Mouse (Mus musculus): ENCODE measurements at regions not wholly inside any gene's neighbourhood (a gene's known extent, or its start where the extent isn't known, plus 50 kb on each side); places are given as distances from the start of the nearest gene placed in this dataset.

DNA sequence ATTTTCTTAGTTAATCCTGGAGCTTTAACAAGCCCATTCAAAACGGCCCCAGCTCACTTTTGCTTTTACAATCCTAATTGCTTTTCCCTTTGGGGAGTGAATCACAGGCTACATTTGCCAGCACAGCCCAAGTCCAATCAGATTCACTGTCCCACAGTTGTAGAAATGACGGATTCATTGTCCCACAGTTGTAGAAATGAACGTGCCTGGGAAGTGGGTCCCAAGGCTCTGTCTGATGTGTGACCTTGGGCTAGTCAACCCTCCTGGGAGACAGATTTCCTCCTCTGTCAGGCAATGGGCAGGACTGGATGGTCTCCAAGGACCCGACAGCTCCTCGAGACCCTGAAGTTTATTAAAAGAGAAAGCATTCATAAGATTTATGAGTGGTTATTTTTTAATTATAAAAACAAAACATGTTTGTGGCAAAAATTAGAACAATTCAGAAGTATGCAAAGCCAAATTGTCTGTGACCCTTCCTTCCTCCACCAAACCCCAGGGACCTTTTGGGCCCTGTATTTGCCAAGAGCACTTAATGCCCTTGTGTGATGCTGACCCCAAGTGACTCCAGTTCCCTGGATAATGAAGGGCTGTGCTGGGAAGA, 93.1 kb downstream of the Fam43a start:
- ATAC-seq (ENCODE audit: insufficient read depth, low FRiP score) = no peak
- WGBS = 49% methylated on average over 5 of the region's 5 CpGs
- H3K9me3 ChIP-seq (replicated peaks; ENCODE audit: control insufficient read depth, low read length) = no peaks in the 10 kb centered on the region
- no peaks in the 10 kb centered on the region for H3K27me3 ChIP-seq (ENCODE audit: control insufficient read depth, insufficient read depth, low read length)
- no peak overlapping the region for H3K4me3 ChIP-seq (replicated peaks; ENCODE audit: low read length)
- no peak overlapping the region for H3K9ac ChIP-seq (ENCODE audit: low read length)
- H3K36me3 ChIP-seq (ENCODE audit: control insufficient read depth, insufficient read depth, low read length) = no peaks in the 10 kb centered on the region
- 0 out of 2 replicates have a peak, but pooled peaks cover 4% of the 10 kb centered on the region for H3K4me1 ChIP-seq (ENCODE audit: control insufficient read depth, insufficient read depth, low read length)
- H3K4me2 ChIP-seq (ENCODE audit: low read depth, low read length) = no peak overlapping the region
- H3K27ac ChIP-seq (ENCODE audit: low read length) = no peak overlapping the region

DNA sequence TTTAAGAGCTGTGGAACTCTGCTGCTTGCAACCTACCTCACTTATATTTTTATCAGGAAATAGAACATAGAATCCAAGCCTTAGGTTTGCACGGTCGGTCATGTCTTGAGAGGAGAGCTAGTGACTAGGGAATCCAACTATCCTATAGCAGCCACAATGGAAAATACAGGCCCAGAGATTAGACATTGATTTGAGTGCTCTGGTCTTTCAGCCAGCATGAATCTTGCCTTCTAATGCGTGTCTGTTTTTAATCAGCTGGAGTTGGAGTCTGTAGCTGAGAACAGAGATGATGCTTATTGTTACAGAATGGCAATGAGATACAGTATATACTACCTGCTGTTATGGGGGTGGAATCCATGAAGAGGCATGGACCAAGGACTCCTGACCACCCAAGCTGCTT, 93.7 kb downstream of the Fam43a start:
- Histone ChIP-seq H3K36me3 (ENCODE audit: control insufficient read depth, insufficient read depth, low read length) (no peaks in the 10 kb centered on the region), H3K9me3 (replicated peaks; ENCODE audit: control insufficient read depth, low read length) (no peaks in the 10 kb centered on the region), H3K27ac (ENCODE audit: low read length) (no peak overlapping the region), H3K9ac (ENCODE audit: low read length) (no peak overlapping the region), H3K4me3 (replicated peaks; ENCODE audit: low read length) (no peak overlapping the region), H3K27me3 (ENCODE audit: control insufficient read depth, insufficient read depth, low read length) (no peaks in the 10 kb centered on the region), H3K4me1 (ENCODE audit: control insufficient read depth, insufficient read depth, low read length) (0 out of 2 replicates have a peak, but pooled peaks cover 4% of the 10 kb centered on the region), H3K4me2 (ENCODE audit: low read depth, low read length) (no peak overlapping the region)
- 65% methylated on average over 3 of the region's 3 CpGs for WGBS
- ATAC-seq (ENCODE audit: insufficient read depth, low FRiP score) = no peak

DNA sequence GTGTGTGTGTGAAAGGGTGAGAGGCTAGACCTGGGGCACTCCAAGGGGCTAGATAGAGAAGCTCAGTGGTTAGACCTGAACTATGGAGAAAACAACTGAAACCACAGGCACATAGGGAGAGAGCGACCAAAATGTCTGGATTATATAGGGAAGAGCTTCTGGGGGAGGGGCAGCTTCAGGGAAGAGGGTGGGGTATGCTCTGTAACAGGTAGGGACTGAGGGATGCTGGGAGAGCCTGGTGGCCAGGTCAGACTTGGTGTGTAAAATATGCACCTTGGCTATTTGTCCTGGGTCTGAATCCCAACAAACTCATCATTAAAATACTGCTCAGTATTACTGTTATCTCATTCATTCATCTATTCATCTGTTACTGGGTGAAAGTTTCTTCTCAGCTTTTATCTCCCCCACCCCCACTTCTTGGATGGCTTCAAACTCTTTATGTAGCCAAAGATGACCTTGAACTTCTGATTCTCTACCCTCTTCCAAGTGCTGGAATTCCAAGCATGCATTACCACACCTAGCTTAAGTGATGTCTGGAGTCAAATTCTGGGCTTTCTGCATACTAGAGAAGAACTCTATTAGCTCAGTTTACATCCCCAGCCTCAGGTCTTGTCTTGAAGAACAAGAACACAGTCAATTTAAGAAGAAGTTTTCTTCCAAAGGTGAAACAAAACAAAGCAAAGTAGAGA, 94.5 kb downstream of the Fam43a start:
- no peak for ATAC-seq (ENCODE audit: insufficient read depth, low FRiP score)
- WGBS = 87% methylated on average over 1 of the region's 1 CpGs
- Histone ChIP-seq H3K4me3 (replicated peaks; ENCODE audit: low read length) (no peak overlapping the region), H3K9me3 (replicated peaks; ENCODE audit: control insufficient read depth, low read length) (no peaks in the 10 kb centered on the region), H3K27me3 (ENCODE audit: control insufficient read depth, insufficient read depth, low read length) (no peaks in the 10 kb centered on the region), H3K4me1 (ENCODE audit: control insufficient read depth, insufficient read depth, low read length) (0 out of 2 replicates have a peak, but pooled peaks cover 4% of the 10 kb centered on the region), H3K9ac (ENCODE audit: low read length) (no peak overlapping the region), H3K27ac (ENCODE audit: low read length) (no peak overlapping the region), H3K36me3 (ENCODE audit: control insufficient read depth, insufficient read depth, low read length) (no peaks in the 10 kb centered on the region), H3K4me2 (ENCODE audit: low read depth, low read length) (no peak overlapping the region)

DNA sequence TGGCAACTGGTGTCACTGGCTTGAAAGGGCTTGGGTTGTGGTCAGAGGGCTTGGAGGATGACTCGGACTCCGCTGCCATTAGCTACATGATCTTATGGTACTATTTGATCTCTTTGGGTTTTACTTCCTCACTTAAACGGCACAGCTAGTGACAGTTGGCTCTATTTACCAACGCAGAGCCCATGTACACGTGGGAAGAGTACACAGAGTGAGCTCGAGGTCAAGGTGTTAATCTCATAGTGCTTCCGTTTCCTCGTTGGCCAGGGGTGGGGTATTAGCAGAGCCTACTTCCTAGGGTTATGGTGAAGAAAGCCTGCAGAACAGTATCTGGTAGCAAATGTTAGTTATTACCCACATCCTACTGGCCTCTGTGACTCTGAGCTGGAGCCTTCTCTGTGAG, 96.2 kb downstream of the Fam43a start:
- Histone ChIP-seq H3K27ac (ENCODE audit: low read length) (no peak overlapping the region), H3K27me3 (ENCODE audit: control insufficient read depth, insufficient read depth, low read length) (no peaks in the 10 kb centered on the region), H3K4me1 (ENCODE audit: control insufficient read depth, insufficient read depth, low read length) (0 out of 2 replicates have a peak, but pooled peaks cover 4% of the 10 kb centered on the region), H3K4me3 (replicated peaks; ENCODE audit: low read length) (no peak overlapping the region), H3K36me3 (ENCODE audit: control insufficient read depth, insufficient read depth, low read length) (no peaks in the 10 kb centered on the region), H3K9me3 (replicated peaks; ENCODE audit: control insufficient read depth, low read length) (no peaks in the 10 kb centered on the region), H3K4me2 (ENCODE audit: low read depth, low read length) (no peak overlapping the region), H3K9ac (ENCODE audit: low read length) (no peak overlapping the region)
- ATAC-seq (ENCODE audit: insufficient read depth, low FRiP score) = no peak
- WGBS = 61% methylated on average over 8 of the region's 8 CpGs

DNA sequence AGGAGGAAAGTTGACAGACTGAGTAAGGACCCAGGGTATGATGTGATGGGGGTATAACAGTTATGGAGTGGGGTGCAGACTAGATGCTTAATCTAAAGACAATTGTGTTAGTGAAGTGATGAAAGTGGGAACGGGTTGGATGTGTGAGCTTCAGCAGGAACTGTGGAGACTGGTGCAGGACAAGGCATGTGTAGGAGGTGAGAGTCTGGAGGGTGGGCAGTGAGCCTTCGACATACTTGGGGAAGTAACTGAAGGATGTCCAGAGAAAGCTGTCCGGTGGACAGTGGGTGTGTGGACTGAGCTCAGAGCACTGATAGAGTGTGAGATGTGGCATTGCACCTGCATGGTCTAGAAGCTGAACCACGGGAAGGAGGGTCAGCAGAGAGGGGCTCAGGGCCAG, 97.7 kb downstream of the Fam43a start:
- WGBS = 68% methylated on average over 4 of the region's 4 CpGs
- Histone ChIP-seq H3K36me3 (ENCODE audit: control insufficient read depth, insufficient read depth, low read length) (no peaks in the 10 kb centered on the region), H3K4me3 (replicated peaks; ENCODE audit: low read length) (no peak overlapping the region), H3K4me1 (ENCODE audit: control insufficient read depth, insufficient read depth, low read length) (0 out of 2 replicates have a peak, but pooled peaks cover 4% of the 10 kb centered on the region), H3K27ac (ENCODE audit: low read length) (no peak overlapping the region), H3K9me3 (replicated peaks; ENCODE audit: control insufficient read depth, low read length) (no peaks in the 10 kb centered on the region), H3K27me3 (ENCODE audit: control insufficient read depth, insufficient read depth, low read length) (no peaks in the 10 kb centered on the region), H3K4me2 (ENCODE audit: low read depth, low read length) (no peak overlapping the region), H3K9ac (ENCODE audit: low read length) (no peak overlapping the region)
- ATAC-seq (ENCODE audit: insufficient read depth, low FRiP score) = no peak

DNA sequence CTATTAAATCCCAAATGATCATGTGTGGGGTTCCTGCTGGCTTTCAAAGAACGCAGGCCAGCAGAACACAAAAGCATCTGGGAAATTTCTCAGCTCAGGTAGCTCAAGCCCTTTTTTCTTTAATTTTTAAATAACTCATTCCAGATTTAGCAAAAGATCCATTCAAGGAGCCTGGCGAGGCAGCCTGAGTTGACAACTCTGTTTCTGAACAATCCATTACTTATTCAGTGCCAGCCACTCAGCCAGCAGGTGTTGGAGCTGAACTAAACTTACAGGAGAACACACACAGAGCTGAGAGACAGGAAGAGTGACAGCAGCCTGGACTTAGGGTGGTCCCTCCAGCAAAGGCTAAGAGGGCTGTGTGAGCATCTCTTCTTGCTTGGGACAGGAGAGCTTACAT, 98.3 kb downstream of the Fam43a start:
- no peak overlapping the region for H3K4me2 ChIP-seq (ENCODE audit: low read depth, low read length)
- no peaks in the 10 kb centered on the region for H3K9me3 ChIP-seq (replicated peaks; ENCODE audit: control insufficient read depth, low read length)
- WGBS = 49% methylated on average over 2 of the region's 2 CpGs
- no peak overlapping the region for H3K4me3 ChIP-seq (replicated peaks; ENCODE audit: low read length)
- no peak overlapping the region for H3K9ac ChIP-seq (ENCODE audit: low read length)
- no peak for ATAC-seq (ENCODE audit: insufficient read depth, low FRiP score)
- H3K4me1 ChIP-seq (ENCODE audit: control insufficient read depth, insufficient read depth, low read length) = no peaks in the 10 kb centered on the region
- H3K27ac ChIP-seq (ENCODE audit: low read length) = no peak overlapping the region
- no peaks in the 10 kb centered on the region for H3K36me3 ChIP-seq (ENCODE audit: control insufficient read depth, insufficient read depth, low read length)
- H3K27me3 ChIP-seq (ENCODE audit: control insufficient read depth, insufficient read depth, low read length) = no peaks in the 10 kb centered on the region

- H3K27me3 ChIP-seq (ENCODE audit: control insufficient read depth, insufficient read depth, low read length) = no peaks in the 10 kb centered on the region
- H3K4me1 ChIP-seq (ENCODE audit: control insufficient read depth, insufficient read depth, low read length) = no peaks in the 10 kb centered on the region
- WGBS = 83% methylated on average over 8 of the region's 8 CpGs
- H3K4me2 ChIP-seq (ENCODE audit: low read depth, low read length) = no peak overlapping the region
- H3K4me3 ChIP-seq (replicated peaks; ENCODE audit: low read length) = no peak overlapping the region
- no peak overlapping the region for H3K27ac ChIP-seq (ENCODE audit: low read length)
- ATAC-seq (ENCODE audit: insufficient read depth, low FRiP score) = no peak
- no peaks in the 10 kb centered on the region for H3K9me3 ChIP-seq (replicated peaks; ENCODE audit: control insufficient read depth, low read length)
- no peaks in the 10 kb centered on the region for H3K36me3 ChIP-seq (ENCODE audit: control insufficient read depth, insufficient read depth, low read length)
- no peak overlapping the region for H3K9ac ChIP-seq (ENCODE audit: low read length)
Measured at GRCm38 (mm10) chr16:30703831-30704230, 104.3 kb downstream of the Fam43a start.

- Histone ChIP-seq H3K4me1 (ENCODE audit: control insufficient read depth, insufficient read depth, low read length) (no peaks in the 10 kb centered on the region), H3K9ac (ENCODE audit: low read length) (no peak overlapping the region)
Measured at GRCm38 (mm10) chr16:30709501-30709900, 110.0 kb downstream of the Fam43a start.

GRCm38 (mm10) chr16:30709975-30710374, 110.5 kb downstream of the Fam43a start:
- H3K4me1 ChIP-seq (ENCODE audit: control insufficient read depth, insufficient read depth, low read length) = no peaks in the 10 kb centered on the region
- H3K27ac ChIP-seq (ENCODE audit: low read length) = no peak overlapping the region
- H3K36me3 ChIP-seq (ENCODE audit: control insufficient read depth, insufficient read depth, low read length) = no peaks in the 10 kb centered on the region
- ATAC-seq (ENCODE audit: insufficient read depth, low FRiP score) = no peak
- WGBS = 70% methylated on average over 2 of the region's 2 CpGs
- no peak overlapping the region for H3K9ac ChIP-seq (ENCODE audit: low read length)
- H3K27me3 ChIP-seq (ENCODE audit: control insufficient read depth, insufficient read depth, low read length) = no peaks in the 10 kb centered on the region
- no peak overlapping the region for H3K4me2 ChIP-seq (ENCODE audit: low read depth, low read length)
- H3K4me3 ChIP-seq (replicated peaks; ENCODE audit: low read length) = no peak overlapping the region
- no peaks in the 10 kb centered on the region for H3K9me3 ChIP-seq (replicated peaks; ENCODE audit: control insufficient read depth, low read length)

More at GRCm38 (mm10) chr16:30709501-30709900, 110.0 kb downstream of the Fam43a start:
- no peaks in the 10 kb centered on the region for H3K36me3 ChIP-seq (ENCODE audit: control insufficient read depth, insufficient read depth, low read length)
- no peak overlapping the region for H3K4me3 ChIP-seq (replicated peaks; ENCODE audit: low read length)
- no peak overlapping the region for H3K4me2 ChIP-seq (ENCODE audit: low read depth, low read length)
- H3K27ac ChIP-seq (ENCODE audit: low read length) = no peak overlapping the region
- no peaks in the 10 kb centered on the region for H3K9me3 ChIP-seq (replicated peaks; ENCODE audit: control insufficient read depth, low read length)
- no peak for ATAC-seq (ENCODE audit: insufficient read depth, low FRiP score)
- no peaks in the 10 kb centered on the region for H3K27me3 ChIP-seq (ENCODE audit: control insufficient read depth, insufficient read depth, low read length)
- 76% methylated on average over 15 of the region's 15 CpGs for WGBS

All from stomach, embryonic 16.5 days (tissue).